Comparison of ENCODE assay signal across 8 mouse cellular contexts in the genomic region with DNA sequence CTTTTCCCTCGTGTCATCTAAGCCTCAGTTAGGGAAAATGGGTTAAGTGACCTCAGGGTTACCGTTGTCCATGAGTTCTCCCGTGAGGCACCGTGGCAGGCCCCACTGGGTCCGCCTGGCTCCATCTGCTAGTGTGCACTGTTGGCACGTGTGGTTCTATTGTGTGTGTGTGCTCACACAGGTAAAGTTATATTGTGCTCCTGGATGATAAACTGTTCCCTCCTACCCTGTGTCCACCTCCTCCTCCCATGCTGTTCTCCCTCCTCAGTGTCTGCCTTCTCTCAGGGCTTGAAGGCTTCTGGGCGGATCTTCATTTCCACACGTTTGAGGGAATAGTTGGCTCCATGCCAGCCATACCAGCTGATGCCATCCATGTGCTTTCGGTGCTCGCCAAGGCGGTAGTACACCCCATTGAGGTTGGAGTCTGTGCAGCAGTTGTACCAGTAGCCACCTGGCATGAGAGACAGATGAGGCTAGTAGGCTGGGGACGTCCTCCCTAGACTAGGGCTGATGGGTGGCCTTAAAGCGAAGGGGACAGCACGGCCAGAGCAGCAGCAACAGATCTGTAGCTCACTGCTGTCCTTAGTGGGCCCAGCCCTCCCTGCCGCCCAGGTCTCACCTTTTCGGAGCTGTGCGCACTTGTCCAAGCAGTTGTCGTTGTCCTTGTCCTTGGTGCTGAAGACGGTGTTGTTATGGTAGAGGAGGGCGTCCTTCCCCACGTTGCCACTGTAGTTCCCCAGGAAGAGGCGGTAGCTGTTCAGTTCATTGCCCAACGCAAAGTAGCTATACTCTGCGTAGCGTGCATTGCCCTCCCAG. TPM values are rescaled to one million over a fixed set of nuclear protein-coding genes. Genes with fewer than 3 reads are reported as not detected.
DNase-seq lines count a peak whose midpoint lies in the region; ATAC-seq lines count a peak whose summit lies in the region.

No protein-coding gene starts in this region.

- H3K9ac ChIP-seq in kidney, embryonic 15.5 days, result no peak overlapping the region
- H3K9ac ChIP-seq in forebrain, embryonic 14.5 days (ENCODE audit: low read length), result no peak overlapping the region
- H3K9ac ChIP-seq in midbrain, embryonic 16.5 days (ENCODE audit: low read depth, low read length), result no peak overlapping the region

- H3K27me3 ChIP-seq in kidney, embryonic 15.5 days, result no peaks in the 10 kb centered on the region
- H3K27me3 ChIP-seq in forebrain, embryonic 14.5 days (replicated peaks; ENCODE audit: control insufficient read depth, insufficient read depth, low read length), result no peaks in the 10 kb centered on the region
- no peaks in the 10 kb centered on the region for H3K27me3 ChIP-seq in midbrain, embryonic 16.5 days (ENCODE audit: control insufficient read depth, insufficient read depth, low read depth, low read length)

- no peak overlapping the region for H3K4me2 ChIP-seq in kidney, embryonic 15.5 days
- H3K4me2 ChIP-seq in forebrain, embryonic 14.5 days (ENCODE audit: low read length), result no peak overlapping the region
- H3K4me2 ChIP-seq in midbrain, embryonic 16.5 days (ENCODE audit: low read length), result no peak overlapping the region

- DNase-seq in kidney, postnatal 36 days, result peak; percentile 52 to 58
- peak; percentile 92 for DNase-seq in brain, adult 2 months (ENCODE audit: low read depth, low spot score)
- peak; percentile 93 for DNase-seq in forebrain, embryonic 14.5 days (ENCODE audit: low spot score)
- DNase-seq in gastrocnemius, adult 18-20 months (ENCODE audit: low spot score), result no peak
- DNase-seq in ovary, postnatal 10 days (ENCODE audit: low spot score), result no peak
- DNase-seq in T-cell, adult 2 months (ENCODE audit: low spot score), result no peak

- peaks cover 6% of the 10 kb centered on the region; the same call in 1 of the 2 replicates for H3K4me1 ChIP-seq in kidney, embryonic 15.5 days
- peaks cover 4% of the 10 kb centered on the region; the same call in 1 of the 2 replicates for H3K4me1 ChIP-seq in forebrain, embryonic 14.5 days (ENCODE audit: control insufficient read depth, insufficient read depth, low read length)
- H3K4me1 ChIP-seq in midbrain, embryonic 16.5 days (ENCODE audit: control insufficient read depth, insufficient read depth, low read length), result no peaks in the 10 kb centered on the region

- ATAC-seq in kidney, embryonic 15.5 days (replicated peaks; ENCODE audit: low FRiP score), result no peak
- ATAC-seq in forebrain, embryonic 14.5 days, result peak; percentile 88
- ATAC-seq in midbrain, embryonic 16.5 days, result peak; percentile 39; the same call in 1 of the 2 replicates

- no peaks in the 10 kb centered on the region for H3K9me3 ChIP-seq in kidney, embryonic 15.5 days (replicated peaks)
- H3K9me3 ChIP-seq in forebrain, embryonic 14.5 days (replicated peaks; ENCODE audit: control insufficient read depth, low read length), result no peaks in the 10 kb centered on the region
- no peaks in the 10 kb centered on the region for H3K9me3 ChIP-seq in midbrain, embryonic 16.5 days (replicated peaks; ENCODE audit: control insufficient read depth, low read length, poor library complexity, severe bottlenecking)

- 85% methylated on average over 25 of the region's 25 CpGs for WGBS in kidney, embryonic 15.5 days
- 70% methylated on average over 25 of the region's 25 CpGs for WGBS in forebrain, embryonic 14.5 days
- 72% methylated on average over 25 of the region's 25 CpGs for WGBS in midbrain, embryonic 16.5 days

- H3K4me3 ChIP-seq in kidney, embryonic 15.5 days (replicated peaks), result no peak overlapping the region
- no peak overlapping the region for H3K4me3 ChIP-seq in forebrain, embryonic 14.5 days (ENCODE audit: low read depth, low read length)
- H3K4me3 ChIP-seq in midbrain, embryonic 16.5 days (ENCODE audit: low read depth, low read length), result no peak overlapping the region

- H3K36me3 ChIP-seq in kidney, embryonic 15.5 days, result peaks cover 74% of the 10 kb centered on the region
- H3K36me3 ChIP-seq in forebrain, embryonic 14.5 days (ENCODE audit: control insufficient read depth, insufficient read depth, low read length), result peaks cover 69% of the 10 kb centered on the region
- peaks cover 29% of the 10 kb centered on the region for H3K36me3 ChIP-seq in midbrain, embryonic 16.5 days (ENCODE audit: control insufficient read depth, insufficient read depth, low read length)

- H3K27ac ChIP-seq in kidney, embryonic 15.5 days, result no peak overlapping the region
- peak overlapping the region; percentile 75 for H3K27ac ChIP-seq in forebrain, embryonic 14.5 days (ENCODE audit: low read depth, low read length)
- H3K27ac ChIP-seq in midbrain, embryonic 16.5 days (ENCODE audit: low read length), result no peak overlapping the region; the same call in 1 of the 2 replicates

RNA-seq across cellular contexts. Expression of a gene that starts 4.2 kb away (rescaled TPM):
- 1.4 and 3.8 TPM in 2 replicates for polyA plus RNA-seq in kidney, embryonic 15.5 days (2015; fragmentation: Nextera tagmentation; extraction: Ambion mirVana)
- polyA plus RNA-seq in forebrain, embryonic 14.5 days (2014; fragmentation: Nextera tagmentation; extraction: Ambion mirVana), result 0.15 and 0.30 TPM in 2 replicates
- 0.34 and 0.43 TPM in 2 replicates for polyA plus RNA-seq in midbrain, embryonic 16.5 days (2015; fragmentation: Nextera tagmentation; extraction: Ambion mirVana)
- total RNA-seq in gastrocnemius, adult 18-20 months (2021), result 10 to 100 TPM in 1 of 2 experiments, 1 to 10 TPM in 1; 9.3 to 24.6 TPM

RNA-seq across cellular contexts. Expression of a gene that starts 47.7 kb away (rescaled TPM):
- polyA plus RNA-seq in kidney, embryonic 15.5 days (2015; fragmentation: Nextera tagmentation; extraction: Ambion mirVana), result 19.5 and 20.0 TPM in 2 replicates
- polyA plus RNA-seq in forebrain, embryonic 14.5 days (2014; fragmentation: Nextera tagmentation; extraction: Ambion mirVana), result 22.2 and 24.4 TPM in 2 replicates
- polyA plus RNA-seq in midbrain, embryonic 16.5 days (2015; fragmentation: Nextera tagmentation; extraction: Ambion mirVana), result 23.0 and 24.4 TPM in 2 replicates
- total RNA-seq in gastrocnemius, adult 18-20 months (2021), result 10 to 100 TPM; 30.6 to 36.6 TPM

RNA-seq across cellular contexts. Expression of a gene that starts 51.5 kb away (rescaled TPM):
- 24.9 and 26.8 TPM in 2 replicates for polyA plus RNA-seq in kidney, embryonic 15.5 days (2015; fragmentation: Nextera tagmentation; extraction: Ambion mirVana)
- polyA plus RNA-seq in forebrain, embryonic 14.5 days (2014; fragmentation: Nextera tagmentation; extraction: Ambion mirVana), result 14.2 and 14.6 TPM in 2 replicates
- polyA plus RNA-seq in midbrain, embryonic 16.5 days (2015; fragmentation: Nextera tagmentation; extraction: Ambion mirVana), result 19.8 and 20.5 TPM in 2 replicates
- 10 to 100 TPM; 10.3 to 15.6 TPM for total RNA-seq in gastrocnemius, adult 18-20 months (2021)

Comparison
In these comparisons a context has a peak if more than half of its experiments do, and no peak if none do; other contexts are left out.
1. DNase-seq: peak in kidney, postnatal 36 days (2 of 2), brain, adult 2 months (single experiment) and forebrain, embryonic 14.5 days (single experiment); none in gastrocnemius, adult 18-20 months (single experiment), ovary, postnatal 10 days (single experiment) and T-cell, adult 2 months (single experiment).